ENCODE assay signal across 20 mouse cellular contexts in the genomic region with DNA sequence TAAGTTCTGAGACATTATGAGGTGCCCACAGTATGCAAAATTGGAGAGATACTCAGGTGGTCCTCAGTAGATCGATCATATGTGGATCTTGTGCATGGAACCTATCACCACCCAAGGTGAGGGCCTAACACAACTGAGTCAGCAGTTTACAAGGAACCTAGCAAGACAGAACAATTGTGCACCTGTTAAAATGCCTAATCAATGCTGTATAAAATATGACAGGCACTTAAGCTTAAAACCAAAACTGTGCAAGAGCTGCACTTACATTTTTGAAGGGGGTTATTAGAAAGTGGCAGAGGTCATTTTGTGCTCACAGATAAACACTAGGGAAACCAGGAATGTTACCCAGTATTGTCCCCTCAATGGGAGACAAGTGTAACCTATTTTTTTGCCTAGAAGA. TPM values are rescaled to one million over a fixed set of nuclear protein-coding genes. Genes with fewer than 3 reads are reported as not detected.
DNase-seq lines count a peak whose midpoint lies in the region; TF ChIP-seq lines count a peak whose summit lies in the region.
"Had no signal": no experiment of that assay in that cellular context is flagged by ENCODE, and none has a peak within 500 bp of the region (broad histone marks: within the 10 kb centered on the region; RNA-seq: fewer than 3 reads in every experiment).

No protein-coding gene starts in this region.

- peak; percentile 42 for DNase-seq in heart, adult 11 months
- DNase-seq in heart, postnatal 10 days = no peak
- no peak for DNase-seq in CH12.LX (ENCODE audit: extremely low read depth)
- DNase-seq in MEL (ENCODE audit: low read depth, low spot score) = no peak
- DNase-seq in right cerebral cortex, postnatal 14 days = no peak
- DNase-seq: adrenal gland, adult 2 months; adrenal gland, postnatal 10 days; adrenal gland, postnatal 25 days; B cell, adult 2 months; cerebellum, adult 11 months; cerebellum, adult 18-20 months; cerebellum, adult 8-10 months; cerebellum, adult 9-11 months; cerebellum, postnatal 25 days had no signal

- H3K9me3 ChIP-seq in CH12.LX (replicated peaks; ENCODE audit: low read length) (no peaks in the 10 kb centered on the region), MEL (replicated peaks; ENCODE audit: insufficient read depth, low read length) (no peaks in the 10 kb centered on the region)
- H3K9me3 ChIP-seq: embryonic facial prominence, embryonic 10.5 days; embryonic facial prominence, embryonic 12.5 days; forebrain, embryonic 10.5 days; forebrain, embryonic 12.5 days; G1E had no signal

- no peak for TF ChIP-seq CTCF in CH12.LX (conservative IDR thresholded peaks at IDR 0.05 in 1 of 2, IDR thresholded peaks at IDR 0.05 in 1 of 2; ENCODE audit: low read depth in 2 of 2, low read length in 2 of 2)
- TF ChIP-seq CTCF in MEL (IDR thresholded peaks at IDR 0.05 in 2 of 3, conservative IDR thresholded peaks at IDR 0.05 in 1 of 3; ENCODE audit: control insufficient read depth in 1 of 3, insufficient read depth in 1 of 3, low read depth in 2 of 3, low read length in 3 of 3, poor library complexity in 1 of 3, severe bottlenecking in 1 of 3) = no peak

- H3K4me3 ChIP-seq in CH12.LX (replicated peaks in 1 of 3; ENCODE audit: low read depth in 2 of 3, low read length in 2 of 3, poor library complexity in 1 of 3) (no peak overlapping the region), MEL (ENCODE audit: control insufficient read depth in 1 of 2, insufficient read depth in 1 of 2, low read depth in 2 of 2, low read length in 2 of 2) (no peak overlapping the region)
- H3K4me3 ChIP-seq: embryonic facial prominence, embryonic 10.5 days; embryonic facial prominence, embryonic 12.5 days; erythroblast, embryonic 14.5 days; forebrain, embryonic 10.5 days; forebrain, embryonic 12.5 days had no signal

- TF ChIP-seq RAD21 in CH12.LX (IDR thresholded peaks at IDR 0.05; ENCODE audit: low read depth, low read length) = no peak
- no peak for TF ChIP-seq RAD21 in MEL (IDR thresholded peaks at IDR 0.05; ENCODE audit: low read depth, low read length)

- peaks cover 5% of the 10 kb centered on the region; the same call in 1 of the 2 replicates for H3K79me2 ChIP-seq in CH12.LX (replicated peaks; ENCODE audit: control insufficient read depth, extremely low read depth, insufficient read depth, poor library complexity, severe bottlenecking)
- peaks cover under 1% of the 10 kb centered on the region; the same call in 1 of the 2 replicates for H3K79me2 ChIP-seq in MEL (ENCODE audit: control insufficient read depth, insufficient read depth, low read length, poor library complexity)

- H3K27me3 ChIP-seq in CH12.LX (replicated peaks) (no peaks in the 10 kb centered on the region), MEL (ENCODE audit: control insufficient read depth in 1 of 2, insufficient read depth in 2 of 2, low read length in 2 of 2) (no peaks in the 10 kb centered on the region)
- H3K27me3 ChIP-seq: embryonic facial prominence, embryonic 12.5 days; forebrain, embryonic 12.5 days had no signal

- in situ Hi-C loops in CH12.LX (cut with MboI; ENCODE audit: low pct_ligation_motif_present, low pct_unique_long_range_greater_than_20kb, low sequenced_read_pairs) = loop anchor here (5.0 kb wide), 1 partner anchor 262 kb away; no protein-coding TSS in a partner anchor

- dilution Hi-C loops in CH12.LX (cut with MboI; ENCODE audit: extremely low pct_ligation_motif_present, extremely low pct_unique_long_range_greater_than_20kb, low sequenced_read_pairs) = no loop called here

- intact Hi-C loops in heart, postnatal 10 days (cut with DNase I) = loop anchor here (5.0 kb wide), 2 partner anchors 252 to 267 kb away; partner anchors contain the start of gene Xpo1

- TF ChIP-seq EP300 in CH12.LX (IDR thresholded peaks at IDR 0.05; ENCODE audit: low read length) (no peak), MEL (IDR thresholded peaks at IDR 0.05; ENCODE audit: low read depth in 1 of 2, low read length in 2 of 2) (no peak)

- H3K36me3 ChIP-seq in CH12.LX (replicated peaks in 1 of 2; ENCODE audit: control insufficient read depth in 1 of 2, insufficient read depth in 1 of 2, low read length in 1 of 2) (peaks cover 34 to 61% of the 10 kb centered on the region in 2 experiments), MEL (ENCODE audit: control insufficient read depth in 1 of 2, insufficient read depth in 2 of 2, low read length in 2 of 2) (peaks cover 4 to 42% of the 10 kb centered on the region in 2 experiments; a peak in 3 of 4 replicates)

- TF ChIP-seq POLR2A in CH12.LX (IDR thresholded peaks at IDR 0.05; ENCODE audit: low read depth, low read length) (0 out of 2 replicates have a peak, but pooled peaks have one; percentile 19), MEL (IDR thresholded peaks at IDR 0.05; ENCODE audit: control insufficient read depth in 1 of 2, insufficient read depth in 1 of 2, low read depth in 1 of 2, low read length in 2 of 2, poor library complexity in 1 of 2) (peak in 1 of 2 experiments; percentile 23; a peak in 2 of 4 replicates)

- H3K27ac ChIP-seq in CH12.LX (ENCODE audit: insufficient read depth, low read depth) (no peak overlapping the region), MEL (ENCODE audit: control insufficient read depth, low read depth, low read length) (no peak overlapping the region)
- H3K27ac ChIP-seq: embryonic facial prominence, embryonic 10.5 days; embryonic facial prominence, embryonic 12.5 days; forebrain, embryonic 10.5 days; forebrain, embryonic 12.5 days had no signal

- peaks cover 3 to 13% of the 10 kb centered on the region in 2 experiments; a peak in 3 of 4 replicates for H3K4me1 ChIP-seq in CH12.LX (ENCODE audit: control insufficient read depth in 1 of 2, insufficient read depth in 2 of 2)
- peaks cover 0 to 3% of the 10 kb centered on the region in 2 experiments; a peak in 1 of 4 replicates for H3K4me1 ChIP-seq in MEL (ENCODE audit: control insufficient read depth in 1 of 2, insufficient read depth in 2 of 2, low read length in 2 of 2)
- H3K4me1 ChIP-seq: embryonic facial prominence, embryonic 12.5 days had no signal

- no peak overlapping the region for H3K9ac ChIP-seq in CH12.LX (ENCODE audit: insufficient read depth, low read depth)
- H3K9ac ChIP-seq in MEL (ENCODE audit: control insufficient read depth, low read depth, low read length, poor library complexity, severe bottlenecking) = no peak overlapping the region
- H3K9ac ChIP-seq: embryonic facial prominence, embryonic 12.5 days; forebrain, embryonic 12.5 days had no signal

- no peak overlapping the region for H3K4me2 ChIP-seq in CH12.LX (ENCODE audit: insufficient read depth, low read depth, poor library complexity, severe bottlenecking)
- H3K4me2 ChIP-seq: embryonic facial prominence, embryonic 12.5 days; forebrain, embryonic 12.5 days had no signal

TF ChIP-seq in CH12.LX, 34 proteins besides CTCF, POLR2A, EP300 and RAD21:
- TF ChIP-seq ELF1 (IDR thresholded peaks at IDR 0.05; ENCODE audit: low read depth, low read length) (no peak), IRF4 (IDR thresholded peaks at IDR 0.05; ENCODE audit: low read depth, low read length) (no peak), POLR2AphosphoS2 (IDR thresholded peaks at IDR 0.05; ENCODE audit: low read depth, low read length) (peak; percentile 69), MAFK (IDR thresholded peaks at IDR 0.05; ENCODE audit: insufficient replicate concordance, low read length) (peak; percentile 74)

TF ChIP-seq in MEL, 35 proteins besides CTCF, POLR2A, EP300 and RAD21 (continues in another document):
- TF ChIP-seq NRF1 (IDR thresholded peaks at IDR 0.05; ENCODE audit: insufficient read depth, low read depth, low read length, poor library complexity, severe bottlenecking) (no peak), MAX (IDR thresholded peaks at IDR 0.05; ENCODE audit: low read length) (no peak), MAFK (IDR thresholded peaks at IDR 0.05; ENCODE audit: borderline replicate concordance, low read depth, low read length) (0 out of 2 replicates have a peak, but pooled peaks have one; percentile 62)

RNA-seq across cellular contexts. Expression of gene Fam161a, which starts 2.1 kb away (rescaled TPM):
- 1 to 10 TPM; 2.0 TPM for total RNA-seq in heart, postnatal 10 days (2021)
- total RNA-seq in CH12.LX (2012; rRNA removed) = 1.5 and 2.0 TPM in 2 replicates
- total RNA-seq in CH12.LX (2014; rRNA removed) = 0.69 and 1.4 TPM in 2 replicates
- 1.3 and 2.0 TPM in 2 replicates for polyA plus RNA-seq in CH12.LX (2012; ENCODE audit: insufficient read length, low read depth)
- total RNA-seq in MEL (2012; rRNA removed) = 0.27 and 0.65 TPM in 2 replicates
- 1 to 10 TPM in 1 of 2 experiments, not detected in 1; 1.0 TPM for polyA plus RNA-seq in MEL (2012; ENCODE audit: insufficient read depth in 1 of 2, insufficient read length in 2 of 2, low read depth in 1 of 2, low replicate concordance in 2 of 2, missing spikeins in 1 of 2)

RNA-seq across cellular contexts. Expression of gene Cct4, which starts 15.0 kb away (rescaled TPM):
- 100 to 1,000 TPM; 134 to 139 TPM for total RNA-seq in heart, postnatal 10 days (2021)
- 475 and 482 TPM in 2 replicates for total RNA-seq in CH12.LX (2012; rRNA removed)
- 874 and 992 TPM in 2 replicates for total RNA-seq in CH12.LX (2014; rRNA removed)
- polyA plus RNA-seq in CH12.LX (2012; ENCODE audit: insufficient read length, low read depth) = 512 and 569 TPM in 2 replicates
- total RNA-seq in MEL (2012; rRNA removed) = 552 and 588 TPM in 2 replicates
- polyA plus RNA-seq in MEL (2012; ENCODE audit: insufficient read depth in 1 of 2, insufficient read length in 2 of 2, low read depth in 1 of 2, low replicate concordance in 2 of 2, missing spikeins in 1 of 2) = 100 to 1,000 TPM; 387 to 567 TPM

RNA-seq across cellular contexts. Expression of gene Commd1, which starts 23.1 kb away (rescaled TPM):
- 100 to 1,000 TPM; 179 to 180 TPM for total RNA-seq in heart, postnatal 10 days (2021)
- total RNA-seq in CH12.LX (2012; rRNA removed) = 109 and 127 TPM in 2 replicates
- 163 and 192 TPM in 2 replicates for total RNA-seq in CH12.LX (2014; rRNA removed)
- 113 and 137 TPM in 2 replicates for polyA plus RNA-seq in CH12.LX (2012; ENCODE audit: insufficient read length, low read depth)
- 113 and 128 TPM in 2 replicates for total RNA-seq in MEL (2012; rRNA removed)
- 100 to 1,000 TPM in 1 of 2 experiments, not detected in 1; 102 TPM for polyA plus RNA-seq in MEL (2012; ENCODE audit: insufficient read depth in 1 of 2, insufficient read length in 2 of 2, low read depth in 1 of 2, low replicate concordance in 2 of 2, missing spikeins in 1 of 2)

RNA-seq across cellular contexts. Expression of gene Gm28048, which starts 23.4 kb away (rescaled TPM):
- total RNA-seq in heart, postnatal 10 days (2021) = 10 to 100 TPM in 1 of 2 experiments, 1 to 10 TPM in 1; 8.5 to 10.8 TPM
- total RNA-seq in CH12.LX (2012; rRNA removed) (30.8 and 32.6 TPM in 2 replicates), CH12.LX (2014; rRNA removed) (93.3 and 101 TPM in 2 replicates), MEL (2012; rRNA removed) (11.8 and 15.0 TPM in 2 replicates)
- polyA plus RNA-seq in CH12.LX (2012; ENCODE audit: insufficient read length, low read depth) (47.3 and 59.5 TPM in 2 replicates), MEL (2012; ENCODE audit: insufficient read depth in 1 of 2, insufficient read length in 2 of 2, low read depth in 1 of 2, low replicate concordance in 2 of 2, missing spikeins in 1 of 2) (1 to 10 TPM in 1 of 2 experiments, not detected in 1; 8.6 TPM)
- polyA plus RNA-seq: adrenal gland, adult 2 months; erythroblast, embryonic 14.5 days; G1E had no signal

RNA-seq across cellular contexts. Expression of gene Zrsr1, which starts 33.5 kb away (rescaled TPM):
- total RNA-seq in heart, postnatal 10 days (2021) = 10 to 100 TPM in 1 of 2 experiments, 1 to 10 TPM in 1; 8.8 to 10.1 TPM
- total RNA-seq in CH12.LX (2012; rRNA removed) (4.0 and 4.4 TPM in 2 replicates), CH12.LX (2014; rRNA removed) (4.7 and 4.8 TPM in 2 replicates), MEL (2012; rRNA removed) (10.4 and 11.3 TPM in 2 replicates)
- polyA plus RNA-seq in CH12.LX (2012; ENCODE audit: insufficient read length, low read depth) (9.3 and 12.9 TPM in 2 replicates), MEL (2012; ENCODE audit: insufficient read depth in 1 of 2, insufficient read length in 2 of 2, low read depth in 1 of 2, low replicate concordance in 2 of 2, missing spikeins in 1 of 2) (10 to 100 TPM in 1 of 2 experiments, not detected in 1; 15.8 TPM)
